Comparison of ENCODE assay signal across 14 mouse cellular contexts in genomic region chr7:76788561-76789306, GRCm38 (mm10).
DNase-seq lines count a peak whose midpoint lies in the region; ATAC-seq and TF ChIP-seq lines count a peak whose summit lies in the region.
"Had no signal": no experiment of that assay in that cellular context is flagged by ENCODE, and none has a peak within 500 bp of the region (broad histone marks: within the 10 kb centered on the region; RNA-seq: fewer than 3 reads in every experiment).

No protein-coding gene starts in this region.

- TF ChIP-seq POLR2A in brain, embryonic 14.5 days (IDR thresholded peaks at IDR 0.05; ENCODE audit: borderline replicate concordance, extremely low read depth, insufficient read depth, insufficient read length, poor library complexity, severe bottlenecking), result no peak

- no peak for TF ChIP-seq CTCF in brain, embryonic 14.5 days (IDR thresholded peaks at IDR 0.05; ENCODE audit: borderline replicate concordance, extremely low read depth, insufficient read depth, insufficient read length)

- no peaks in the 10 kb centered on the region for H3K9me3 ChIP-seq in hindbrain, embryonic 11.5 days (ENCODE audit: control insufficient read depth, low read length)
- H3K9me3 ChIP-seq in hindbrain, embryonic 16.5 days (ENCODE audit: control insufficient read depth, low read length), result no peaks in the 10 kb centered on the region
- H3K9me3 ChIP-seq: kidney, embryonic 15.5 days; liver, embryonic 12.5 days had no signal

- H3K4me2 ChIP-seq in hindbrain, embryonic 11.5 days (replicated peaks; ENCODE audit: low read depth, low read length), result no peak overlapping the region
- H3K4me2 ChIP-seq in hindbrain, embryonic 16.5 days (ENCODE audit: low read length), result no peak overlapping the region
- H3K4me2 ChIP-seq: hindbrain, embryonic 14.5 days; kidney, embryonic 15.5 days; liver, embryonic 12.5 days had no signal

- H3K4me3 ChIP-seq in hindbrain, embryonic 11.5 days (ENCODE audit: low read depth, low read length), result no peak overlapping the region
- H3K4me3 ChIP-seq in hindbrain, embryonic 16.5 days (ENCODE audit: low read length), result no peak overlapping the region
- H3K4me3 ChIP-seq: kidney, embryonic 15.5 days; liver, embryonic 12.5 days had no signal

- H3K9ac ChIP-seq in hindbrain, embryonic 11.5 days (ENCODE audit: low read depth, low read length), result no peak overlapping the region
- H3K9ac ChIP-seq in hindbrain, embryonic 16.5 days (ENCODE audit: low read depth, low read length), result no peak overlapping the region
- H3K9ac ChIP-seq: hindbrain, embryonic 14.5 days; kidney, embryonic 15.5 days; liver, embryonic 12.5 days had no signal

- 0% methylated on average over 1 of the region's 1 CpGs for WGBS in hindbrain, embryonic 11.5 days
- WGBS in hindbrain, embryonic 16.5 days, result 12% methylated on average over 1 of the region's 1 CpGs

- peak; percentile 38 to 61 for DNase-seq in cerebellum, postnatal 10 days
- no peak for DNase-seq in cerebellum, adult 11 months
- peak; percentile 8 for DNase-seq in hindbrain, embryonic 11.5 days (ENCODE audit: low spot score)
- peak; percentile 93 for DNase-seq in brain, embryonic 14.5 days (ENCODE audit: low read depth)
- peak; percentile 27 for DNase-seq in mesoderm, embryonic 11.5 days (ENCODE audit: low read depth, low spot score)
- no peak for DNase-seq in cerebellum, adult 18-20 months
- DNase-seq in T-cell, adult 2 months (ENCODE audit: low spot score), result no peak
- DNase-seq: cerebellum, adult 9-11 months; lung, postnatal 10 days; spleen, adult 18-20 months had no signal

- H3K4me1 ChIP-seq in hindbrain, embryonic 11.5 days (replicated peaks; ENCODE audit: control insufficient read depth, insufficient read depth, low read length), result no peaks in the 10 kb centered on the region
- H3K4me1 ChIP-seq in hindbrain, embryonic 16.5 days (ENCODE audit: control insufficient read depth, insufficient read depth, low read depth, low read length), result no peaks in the 10 kb centered on the region
- H3K4me1 ChIP-seq: kidney, embryonic 15.5 days; liver, embryonic 12.5 days had no signal

- no peaks in the 10 kb centered on the region for H3K27me3 ChIP-seq in hindbrain, embryonic 11.5 days (ENCODE audit: control insufficient read depth, insufficient read depth, low read length)
- H3K27me3 ChIP-seq in hindbrain, embryonic 16.5 days (replicated peaks; ENCODE audit: control insufficient read depth, insufficient read depth, low read length), result no peaks in the 10 kb centered on the region
- H3K27me3 ChIP-seq: kidney, embryonic 15.5 days; liver, embryonic 12.5 days had no signal

- H3K36me3 ChIP-seq in hindbrain, embryonic 11.5 days (ENCODE audit: control insufficient read depth, insufficient read depth, low read length), result no peaks in the 10 kb centered on the region
- no peaks in the 10 kb centered on the region for H3K36me3 ChIP-seq in hindbrain, embryonic 16.5 days (ENCODE audit: control insufficient read depth, insufficient read depth, low read length)
- H3K36me3 ChIP-seq: kidney, embryonic 15.5 days; liver, embryonic 12.5 days had no signal

- ATAC-seq in hindbrain, embryonic 11.5 days (ENCODE audit: low FRiP score), result no peak
- ATAC-seq in hindbrain, embryonic 16.5 days, result no peak
- ATAC-seq: liver, embryonic 12.5 days had no signal

- H3K27ac ChIP-seq in hindbrain, embryonic 11.5 days (ENCODE audit: low read depth, low read length), result no peak overlapping the region
- H3K27ac ChIP-seq in hindbrain, embryonic 16.5 days (ENCODE audit: low read depth, low read length), result no peak overlapping the region
- H3K27ac ChIP-seq: hindbrain, embryonic 14.5 days; kidney, embryonic 15.5 days; liver, embryonic 12.5 days had no signal

Comparison
In these comparisons a context has a peak if more than half of its experiments do, and no peak if none do; other contexts are left out.
1. DNase-seq: peak in cerebellum, postnatal 10 days (2 of 2), hindbrain, embryonic 11.5 days (single experiment), brain, embryonic 14.5 days (single experiment) and mesoderm, embryonic 11.5 days (single experiment); none in cerebellum, adult 11 months (single experiment), cerebellum, adult 18-20 months (0 of 2) and T-cell, adult 2 months (single experiment).